Mouse (Mus musculus) c-Kit-positive CD71-positive TER-119-negative erythroid progenitor cells, embryonic 14.5 days (primary cell): Measurements from ENCODE around the gene Cpsf7.

ENCODE experiments used
- DNase-seq: peaks from one replicate; pipeline ENCODE4 v3.0.0-alpha.2; 2013; ENCODE audit warnings: low read depth

The Cpsf7 gene

DNA sequence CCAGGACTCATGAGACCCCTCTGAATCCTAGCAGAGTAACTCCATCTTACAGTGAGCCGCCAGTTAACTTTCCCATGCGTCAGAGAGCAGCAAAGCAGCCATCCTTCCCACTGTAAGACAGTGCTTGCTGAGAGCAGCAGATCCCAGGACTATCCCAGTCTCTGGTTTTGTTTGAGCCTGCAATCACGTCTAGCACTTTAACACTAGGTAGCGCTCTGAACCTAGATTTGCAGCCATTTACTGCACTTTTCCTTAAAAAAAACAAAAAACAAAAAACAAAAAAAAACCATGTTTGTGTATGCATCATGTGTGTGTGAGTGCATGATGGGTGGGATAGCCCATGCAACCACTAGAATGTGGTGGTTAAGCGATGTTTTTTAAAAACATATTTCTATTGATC, 35.0 kb downstream of the Cpsf7 start:
- DNase-seq: no peak

- no peak for DNase-seq
Observed at GRCm38 (mm10) chr19:10561558-10562314, 36.7 kb downstream of the Cpsf7 start.

GRCm38 (mm10) chr19:10562351-10562750, 37.3 kb downstream of the Cpsf7 start:
- no peak for DNase-seq

DNA sequence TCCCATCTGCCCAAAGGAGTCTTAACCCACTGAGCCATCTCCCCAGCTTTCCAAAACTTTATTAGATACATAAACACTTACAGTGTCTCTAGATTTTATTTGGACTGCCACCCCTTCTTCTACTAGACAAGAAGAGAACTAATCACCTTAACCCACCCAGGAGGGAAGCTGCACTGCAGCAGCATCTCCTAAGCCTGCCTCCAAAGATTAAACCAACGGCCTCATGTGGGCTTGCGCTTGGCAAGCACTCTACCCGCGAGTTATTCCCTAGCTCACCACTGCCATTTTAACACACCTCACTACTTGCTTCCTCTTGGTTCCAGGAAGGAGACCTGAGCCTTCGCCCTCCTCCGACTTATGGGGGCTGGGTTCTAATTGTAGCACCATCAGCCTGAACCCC, 39.2 kb downstream of the Cpsf7 start:
- no peak for DNase-seq

GRCm38 (mm10) chr19:10565217-10565616, 40.2 kb downstream of the Cpsf7 start:
- no peak for DNase-seq

GRCm38 (mm10) chr19:10569627-10570026, 44.6 kb downstream of the Cpsf7 start:
- no peak for DNase-seq

- DNase-seq: peak; percentile 93
Observed at GRCm38 (mm10) chr19:10576690-10577561, 51.9 kb downstream of the Cpsf7 start, which contains the start of the genes Cyb561a3 and Tmem138. Cyb561a3 (plus strand) TSS chr19:10577172. Tmem138 (minus strand) TSS chr19:10577362.

- no peak for DNase-seq
Observed at GRCm38 (mm10) chr19:10580102-10580501, 55.0 kb downstream of the Cpsf7 start.

GRCm38 (mm10) chr19:10580761-10581160, 55.7 kb downstream of the Cpsf7 start:
- DNase-seq: no peak

- DNase-seq: no peak
Observed at GRCm38 (mm10) chr19:10581984-10582383, 56.9 kb downstream of the Cpsf7 start.

- DNase-seq: no peak
Observed at GRCm38 (mm10) chr19:10583550-10584146, 58.6 kb downstream of the Cpsf7 start.

DNA sequence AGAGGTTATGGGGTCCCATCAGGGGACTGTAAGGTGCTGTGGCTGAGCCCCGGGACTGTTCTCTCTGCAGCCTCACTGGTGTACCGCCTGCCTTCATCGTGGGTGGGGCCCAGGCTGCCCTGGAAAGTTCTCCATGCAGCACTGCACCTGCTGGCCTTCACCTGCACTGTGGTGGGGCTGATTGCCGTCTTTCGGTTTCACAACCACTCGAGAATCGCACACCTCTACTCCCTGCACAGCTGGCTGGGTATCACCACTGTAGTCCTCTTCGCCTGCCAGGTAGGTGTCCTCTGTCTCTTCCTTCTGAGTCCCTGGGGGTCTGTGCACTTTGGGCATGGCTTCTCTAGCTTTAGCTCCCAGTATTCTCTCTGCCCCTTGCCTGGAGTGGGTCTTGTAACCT, 60.0 kb downstream of the Cpsf7 start:
- DNase-seq: no peak

DNA sequence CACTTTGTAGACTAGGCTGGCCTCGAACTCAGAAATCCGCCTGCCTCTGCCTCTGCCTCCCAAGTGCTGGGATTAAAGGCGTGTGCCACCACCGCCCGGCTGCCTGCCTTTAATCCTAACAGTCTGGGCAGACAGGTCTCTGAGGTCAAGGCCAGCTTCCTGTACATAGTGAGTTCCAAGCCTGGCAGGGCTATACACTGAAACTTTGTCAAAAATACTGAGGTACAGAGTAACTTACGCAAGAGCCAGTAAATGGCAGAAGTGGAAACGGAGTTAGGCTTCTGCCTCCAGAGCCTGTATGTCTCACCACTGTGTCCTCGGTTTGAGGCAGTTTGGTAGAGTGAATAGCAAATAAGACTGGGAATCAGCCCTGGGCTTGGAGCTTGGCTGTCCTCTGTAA, 62.2 kb downstream of the Cpsf7 start:
- DNase-seq: no peak

DNA sequence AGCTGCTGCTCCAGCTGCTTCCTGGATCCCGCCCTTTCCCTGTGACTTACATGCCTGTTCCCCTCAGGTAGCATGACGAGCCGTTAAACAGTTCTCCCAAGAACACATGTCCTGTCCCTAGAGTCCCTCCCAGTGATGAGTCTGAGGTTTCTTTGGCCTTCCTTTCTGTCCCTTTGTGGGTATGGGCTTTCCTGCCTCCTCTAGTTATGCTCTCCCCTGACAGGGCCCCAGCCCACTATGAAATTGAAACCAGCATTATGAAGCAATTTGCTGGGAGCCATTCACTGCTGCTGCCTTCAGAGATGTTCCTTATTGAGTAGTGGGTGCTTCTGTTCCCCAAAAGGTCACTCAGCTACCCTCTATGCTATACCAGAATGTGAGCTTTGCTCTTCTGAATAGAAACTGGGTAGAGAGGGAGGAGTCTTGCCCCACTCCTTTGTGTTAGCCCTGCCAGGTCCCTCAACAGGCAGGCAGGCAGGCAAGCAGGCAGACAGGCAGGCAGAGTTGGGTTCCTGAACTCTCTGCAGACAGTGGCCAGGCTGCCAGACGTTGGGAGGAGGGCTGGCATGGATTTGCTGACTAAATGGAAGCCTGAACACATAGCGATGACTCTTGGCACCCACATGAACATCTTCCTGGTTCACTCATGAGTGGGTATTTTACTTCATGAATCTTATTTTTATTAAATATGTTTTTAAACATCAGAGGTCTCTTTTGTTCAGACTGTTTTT, 64.2 kb downstream of the Cpsf7 start:
- DNase-seq: no peak

DNA sequence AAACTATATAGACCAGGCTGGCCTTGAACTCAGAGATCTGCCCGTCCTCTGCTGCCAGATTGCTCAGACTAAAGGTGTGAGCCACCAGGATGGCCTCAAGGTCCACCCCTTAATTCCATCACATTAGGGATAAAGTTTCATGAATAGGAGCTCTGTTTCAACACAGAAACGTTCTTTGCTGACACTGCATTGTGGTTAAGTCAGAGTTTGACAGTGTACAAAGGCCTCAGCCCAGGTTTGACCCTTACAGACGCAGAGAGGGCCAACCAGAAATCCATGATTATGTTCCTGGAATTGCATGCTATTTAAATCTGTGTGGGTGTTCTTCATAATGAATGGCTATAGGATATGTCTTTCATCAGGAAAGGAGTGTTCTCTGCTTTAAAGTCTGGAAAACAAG, 65.2 kb downstream of the Cpsf7 start:
- no peak for DNase-seq

GRCm38 (mm10) chr19:10591659-10592377, 66.8 kb downstream of the Cpsf7 start:
- DNase-seq: no peak
